Mouse (Mus musculus) bone marrow macrophage, adult 2 months (primary cell): ENCODE measurements around the gene Rab25.

Experiments
- CTCF ChIP-seq: IDR thresholded peaks from 2 replicates; pipeline ENCODE4 v1.5.1; 2012; ENCODE audit warnings: low read depth, mild to moderate bottlenecking, low read length, moderate library complexity
- POLR2A ChIP-seq: IDR thresholded peaks from 2 replicates; pipeline ENCODE4 v1.6.1; 2012; ENCODE audit warnings: mild to moderate bottlenecking, low read depth, low read length, borderline replicate concordance

GRCm38 (mm10) chr3:88551586-88551985 lies 3.5 kb upstream of the Rab25 start:
- TF ChIP-seq CTCF (no peak), POLR2A (no peak)
